Mouse (Mus musculus) liver, embryonic 15.5 days (tissue): ENCODE measurements around the gene Arhgap35. TPM values are rescaled to one million over a fixed set of nuclear protein-coding genes. Genes with fewer than 3 reads are reported as not detected.

Experiments used
- ATAC-seq: fragments of 200-750 bp; cut with Nextera tagmentation; 2 replicates; pipeline ENCODE4 v1.8.0; 2017; ENCODE audit warnings: moderate number of reproducible peaks, mild to moderate bottlenecking, moderate library complexity; ENCODE audit not compliant: insufficient read depth
- H3K27ac ChIP-seq: fragments of 300-500 bp; sonication (generic); replicated peaks from 2 replicates; pipeline ENCODE4 v1.5.1; 2015; ENCODE audit warnings: mild to moderate bottlenecking, inconsistent platforms
- H3K27me3 ChIP-seq: fragments of 300-500 bp; sonication (generic); 2 replicates; pipeline ENCODE4 v1.6.1; 2015; ENCODE audit warnings: mild to moderate bottlenecking, inconsistent platforms
- H3K36me3 ChIP-seq: fragments of 300-500 bp; sonication (generic); replicated peaks from 2 replicates; pipeline ENCODE4 v1.6.1; 2015; ENCODE audit warnings: moderate library complexity, mild to moderate bottlenecking, inconsistent platforms
- H3K4me1 ChIP-seq: fragments of 300-500 bp; sonication (generic); replicated peaks from 2 replicates; pipeline ENCODE4 v1.6.1; 2015; ENCODE audit warnings: inconsistent platforms
- H3K4me2 ChIP-seq: fragments of 300-500 bp; sonication (generic); 2 replicates; pipeline ENCODE4 v1.6.1; 2015; ENCODE audit warnings: moderate library complexity, mild to moderate bottlenecking, inconsistent platforms
- H3K4me3 ChIP-seq: fragments of 300-500 bp; sonication (generic); replicated peaks from 2 replicates; pipeline ENCODE4 v1.5.1; 2015; ENCODE audit warnings: mild to moderate bottlenecking, inconsistent platforms
- H3K9ac ChIP-seq: fragments of 300-500 bp; sonication (generic); 2 replicates; pipeline ENCODE4 v1.6.1; 2015; ENCODE audit warnings: moderate library complexity, mild to moderate bottlenecking, inconsistent platforms
- H3K9me3 ChIP-seq: fragments of 300-500 bp; sonication (generic); replicated peaks from 2 replicates; pipeline ENCODE4 v1.6.1; 2016; ENCODE audit warnings: inconsistent platforms
- WGBS: fragments of 180-500 bp; shearing (Covaris S2); methylation state at CpG from one replicate; pipeline ENCODE4 v1.1.7; 2015; ENCODE audit warnings: mixed read lengths; ENCODE audit not compliant: insufficient replicate concordance; 5-methylcytosine and 5-hydroxymethylcytosine counted together
- polyA plus RNA-seq: library from polyadenylated mRNA; unstranded; fragments of >200 nt; fragmentation: Nextera tagmentation; extraction: Ambion mirVana; gene quantifications from 2 replicates; pipeline ENCODE4 v1.2.1, GENCODE M21; 2015

Arhgap35 gene
- polyA plus RNA-seq, 1 experiment from 2014 or later: 2.4 TPM

- ATAC-seq: no peak
- H3K36me3 ChIP-seq: no peaks in the 10 kb centered on the region
- no peaks in the 10 kb centered on the region for H3K9me3 ChIP-seq
- WGBS: 74% methylated on average over 2 of the region's 2 CpGs
- no peaks in the 10 kb centered on the region for H3K27me3 ChIP-seq
- no peak overlapping the region for H3K27ac ChIP-seq
- H3K4me3 ChIP-seq: no peak overlapping the region
- no peak overlapping the region for H3K9ac ChIP-seq
- H3K4me2 ChIP-seq: no peak overlapping the region
- no peaks in the 10 kb centered on the region for H3K4me1 ChIP-seq
Observed at GRCm38 (mm10) chr7:16519310-16519709, 95.5 kb downstream of the Arhgap35 start.

GRCm38 (mm10) chr7:16517198-16517597, 97.6 kb downstream of the Arhgap35 start:
- H3K4me2 ChIP-seq: no peak overlapping the region
- H3K4me3 ChIP-seq: no peak overlapping the region
- no peaks in the 10 kb centered on the region for H3K36me3 ChIP-seq
- no peak overlapping the region for H3K27ac ChIP-seq
- no peaks in the 10 kb centered on the region for H3K4me1 ChIP-seq
- H3K9me3 ChIP-seq: no peaks in the 10 kb centered on the region
- ATAC-seq: no peak
- WGBS: 76% methylated on average over 5 of the region's 5 CpGs
- H3K9ac ChIP-seq: no peak overlapping the region
- no peaks in the 10 kb centered on the region for H3K27me3 ChIP-seq

- WGBS: 6% methylated on average over 3 of the region's 3 CpGs
- Histone ChIP-seq H3K27ac (no peak overlapping the region), H3K27me3 (no peaks in the 10 kb centered on the region), H3K9ac (no peak overlapping the region), H3K4me2 (no peak overlapping the region), H3K4me3 (no peak overlapping the region), H3K36me3 (peaks cover 12% of the 10 kb centered on the region; the same call in 1 of the 2 replicates), H3K4me1 (peaks cover 15% of the 10 kb centered on the region; the same call in 1 of the 2 replicates), H3K9me3 (no peaks in the 10 kb centered on the region)
- ATAC-seq: no peak
Observed at GRCm38 (mm10) chr7:16507284-16507683, 107.5 kb downstream of the Arhgap35 start.

- Histone ChIP-seq H3K4me2 (no peak overlapping the region), H3K9me3 (no peaks in the 10 kb centered on the region), H3K36me3 (0 out of 2 replicates have a peak, but pooled peaks cover 3% of the 10 kb centered on the region), H3K4me3 (no peak overlapping the region), H3K27ac (peak overlapping the region; percentile 65; the same call in 1 of the 2 replicates), H3K9ac (no peak overlapping the region), H3K27me3 (no peaks in the 10 kb centered on the region), H3K4me1 (peaks cover 15% of the 10 kb centered on the region; the same call in 1 of the 2 replicates)
- 61% methylated on average over 3 of the region's 3 CpGs for WGBS
- ATAC-seq: no peak
Observed at GRCm38 (mm10) chr7:16505226-16505593, 109.6 kb downstream of the Arhgap35 start.

GRCm38 (mm10) chr7:16504573-16505225, 110.1 kb downstream of the Arhgap35 start:
- ATAC-seq: peak; percentile 84
- H3K36me3 ChIP-seq: 0 out of 2 replicates have a peak, but pooled peaks cover 3% of the 10 kb centered on the region
- peaks cover 15% of the 10 kb centered on the region; the same call in 1 of the 2 replicates for H3K4me1 ChIP-seq
- H3K9ac ChIP-seq: no peak overlapping the region
- H3K4me2 ChIP-seq: no peak overlapping the region
- H3K27me3 ChIP-seq: no peaks in the 10 kb centered on the region
- no peaks in the 10 kb centered on the region for H3K9me3 ChIP-seq
- H3K4me3 ChIP-seq: no peak overlapping the region
- peak overlapping the region; percentile 75 for H3K27ac ChIP-seq
- 50% methylated on average over 2 of the region's 2 CpGs for whole genome bisulfite sequencing

DNA sequence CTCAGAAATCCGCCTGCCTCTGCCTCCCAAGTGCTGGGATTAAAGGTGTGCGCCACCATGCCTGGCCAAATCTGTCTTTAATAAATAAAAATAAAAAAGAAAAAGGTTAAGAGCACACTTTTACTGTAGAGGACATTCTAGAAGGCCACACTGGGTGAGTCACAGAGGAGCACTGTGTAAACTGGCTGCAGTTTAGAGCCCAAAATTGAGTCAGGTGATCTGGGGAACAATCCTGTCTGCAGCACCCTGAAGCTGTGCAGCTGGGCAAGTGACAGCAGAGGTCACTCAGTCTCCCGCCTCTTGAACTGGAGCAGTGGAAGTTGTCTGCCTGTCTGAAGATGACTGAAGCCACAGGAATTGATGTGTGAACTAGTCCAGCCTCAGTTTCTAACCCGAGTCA, 113.2 kb downstream of the Arhgap35 start:
- Histone ChIP-seq H3K36me3 (peaks cover 22% of the 10 kb centered on the region), H3K27ac (no peak overlapping the region), H3K9me3 (no peaks in the 10 kb centered on the region), H3K4me3 (no peak overlapping the region), H3K4me1 (peaks cover 15% of the 10 kb centered on the region; the same call in 1 of the 2 replicates), H3K9ac (no peak overlapping the region), H3K27me3 (no peaks in the 10 kb centered on the region), H3K4me2 (no peak overlapping the region)
- 67% methylated on average over 4 of the region's 4 CpGs for WGBS
- ATAC-seq: no peak

DNA sequence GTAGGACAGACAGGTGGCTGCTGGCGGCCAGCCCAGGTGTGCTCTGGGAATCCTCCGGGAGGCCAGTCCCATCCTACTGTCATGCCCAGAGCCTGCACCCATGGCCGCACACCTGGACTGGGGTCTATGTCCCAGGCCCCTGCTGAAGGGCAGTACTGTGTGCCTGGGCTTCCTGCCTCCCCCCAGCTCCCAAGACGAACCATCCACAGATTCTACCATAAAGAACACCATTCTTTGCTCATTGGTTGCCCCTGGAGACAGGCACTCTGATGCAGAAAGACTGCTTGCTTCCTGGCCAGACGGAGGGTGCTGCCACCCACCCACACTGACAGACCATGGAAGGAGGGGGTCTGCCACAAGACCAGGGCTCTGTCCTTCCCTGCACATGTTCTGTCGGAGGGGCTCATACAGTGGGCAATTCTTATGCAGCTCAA, 115.1 kb downstream of the Arhgap35 start:
- no peaks in the 10 kb centered on the region for H3K27me3 ChIP-seq
- H3K9ac ChIP-seq: no peak overlapping the region
- H3K4me1 ChIP-seq: peaks cover 10% of the 10 kb centered on the region; the same call in 1 of the 2 replicates
- no peaks in the 10 kb centered on the region for H3K9me3 ChIP-seq
- no peak overlapping the region for H3K27ac ChIP-seq
- H3K4me3 ChIP-seq: no peak overlapping the region
- WGBS: 78% methylated on average over 6 of the region's 6 CpGs
- ATAC-seq: no peak
- H3K36me3 ChIP-seq: peaks cover 22% of the 10 kb centered on the region
- no peak overlapping the region for H3K4me2 ChIP-seq

GRCm38 (mm10) chr7:16496260-16496659, 118.5 kb downstream of the Arhgap35 start:
- Histone ChIP-seq H3K9ac (no peak overlapping the region), H3K4me3 (no peak overlapping the region), H3K27me3 (no peaks in the 10 kb centered on the region), H3K36me3 (peaks cover 22% of the 10 kb centered on the region), H3K4me2 (no peak overlapping the region), H3K9me3 (no peaks in the 10 kb centered on the region), H3K27ac (no peak overlapping the region), H3K4me1 (no peaks in the 10 kb centered on the region)
- ATAC-seq: no peak
- WGBS: 60% methylated on average over 3 of the region's 3 CpGs

DNA sequence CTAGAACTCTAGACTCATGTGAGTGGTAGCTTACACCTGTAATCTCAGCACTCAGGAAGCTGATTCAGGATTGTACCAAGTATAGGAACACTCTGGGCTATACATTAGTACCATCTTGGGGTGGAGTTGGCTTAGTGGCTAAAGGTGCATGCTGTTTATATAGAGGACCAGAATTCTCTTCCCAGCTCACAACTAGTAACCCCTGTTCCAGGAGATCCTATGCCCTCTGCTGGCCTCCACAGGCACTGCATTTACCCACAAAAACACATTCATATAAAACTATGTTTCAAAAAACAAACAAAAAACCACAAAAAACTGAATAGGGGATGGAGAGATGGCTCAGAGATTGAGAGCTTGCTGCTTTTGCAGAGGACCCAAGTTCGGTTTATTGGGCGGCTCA, 121.4 kb downstream of the Arhgap35 start:
- H3K27ac ChIP-seq: no peak overlapping the region
- H3K4me1 ChIP-seq: no peaks in the 10 kb centered on the region
- no peaks in the 10 kb centered on the region for H3K9me3 ChIP-seq
- no peak overlapping the region for H3K4me2 ChIP-seq
- H3K4me3 ChIP-seq: no peak overlapping the region
- peaks cover 20% of the 10 kb centered on the region for H3K36me3 ChIP-seq
- no peaks in the 10 kb centered on the region for H3K27me3 ChIP-seq
- 27% methylated on average over 2 of the region's 2 CpGs for WGBS
- no peak for ATAC-seq
- no peak overlapping the region for H3K9ac ChIP-seq

DNA sequence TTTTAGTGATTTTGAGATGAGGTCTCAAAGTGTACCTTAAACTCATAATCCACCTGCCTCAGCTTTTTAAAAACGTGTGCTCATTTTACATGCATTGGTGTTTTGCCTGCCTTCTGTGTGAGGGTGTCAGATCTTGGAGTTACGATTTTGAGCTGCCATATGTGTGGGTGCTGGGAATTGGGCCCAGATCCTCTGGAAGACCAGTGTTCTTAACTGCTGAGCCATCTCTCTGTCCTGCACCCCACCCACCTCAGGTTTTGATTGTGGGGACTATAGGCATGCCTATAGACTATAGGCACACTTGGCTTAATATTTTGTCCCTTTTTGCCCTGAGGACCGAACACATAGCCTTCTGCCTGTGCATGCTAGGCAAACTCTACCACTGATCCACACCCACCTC, 122.6 kb downstream of the Arhgap35 start:
- Histone ChIP-seq H3K27me3 (no peaks in the 10 kb centered on the region), H3K9me3 (no peaks in the 10 kb centered on the region), H3K9ac (no peak overlapping the region), H3K36me3 (peaks cover 9% of the 10 kb centered on the region), H3K4me2 (no peak overlapping the region), H3K4me1 (no peaks in the 10 kb centered on the region), H3K27ac (no peak overlapping the region), H3K4me3 (no peak overlapping the region)
- 52% methylated on average over 3 of the region's 3 CpGs for WGBS
- no peak for ATAC-seq

DNA sequence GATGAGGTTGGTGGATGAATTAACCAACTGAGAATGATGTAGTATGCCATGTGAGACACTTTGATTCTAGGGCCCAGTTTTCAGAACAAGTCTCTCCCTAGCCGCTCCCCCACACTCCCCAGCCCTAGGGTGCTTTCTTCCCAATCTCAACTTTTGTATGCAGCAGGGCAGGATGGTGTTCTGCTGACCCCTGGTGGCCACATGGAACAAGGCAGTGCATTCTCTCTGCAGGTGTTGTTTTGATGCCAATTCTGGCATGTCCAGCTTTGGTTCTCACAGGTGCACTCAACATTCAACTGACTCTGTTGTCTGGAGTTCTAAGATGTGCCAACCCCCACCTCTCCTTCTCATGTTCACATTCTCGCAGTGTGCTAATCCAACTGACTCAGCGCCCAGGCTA, 123.0 kb downstream of the Arhgap35 start:
- Histone ChIP-seq H3K4me2 (no peak overlapping the region), H3K9me3 (no peaks in the 10 kb centered on the region), H3K4me1 (no peaks in the 10 kb centered on the region), H3K27me3 (no peaks in the 10 kb centered on the region), H3K27ac (no peak overlapping the region), H3K36me3 (peaks cover 5% of the 10 kb centered on the region), H3K4me3 (no peak overlapping the region), H3K9ac (no peak overlapping the region)
- WGBS: 33% methylated on average over 3 of the region's 3 CpGs
- no peak for ATAC-seq

GRCm38 (mm10) chr7:16489948-16490347, 124.8 kb downstream of the Arhgap35 start:
- Histone ChIP-seq H3K9me3 (no peaks in the 10 kb centered on the region), H3K4me2 (no peak overlapping the region), H3K27ac (no peak overlapping the region), H3K27me3 (no peaks in the 10 kb centered on the region), H3K4me1 (no peaks in the 10 kb centered on the region), H3K36me3 (no peaks in the 10 kb centered on the region), H3K4me3 (no peak overlapping the region), H3K9ac (no peak overlapping the region)
- 70% methylated on average over 9 of the region's 9 CpGs for WGBS
- no peak for ATAC-seq
